Mouse (Mus musculus) left cerebral cortex, adult 9 months (tissue): ENCODE results near the gene Ano6.

Experiments
- DNase-seq, 2 experiments: peaks; one replicate each; pipeline ENCODE4 v3.0.0; 2022; ENCODE audit warnings: low spot score in 2 of 2

Ano6 gene

DNA sequence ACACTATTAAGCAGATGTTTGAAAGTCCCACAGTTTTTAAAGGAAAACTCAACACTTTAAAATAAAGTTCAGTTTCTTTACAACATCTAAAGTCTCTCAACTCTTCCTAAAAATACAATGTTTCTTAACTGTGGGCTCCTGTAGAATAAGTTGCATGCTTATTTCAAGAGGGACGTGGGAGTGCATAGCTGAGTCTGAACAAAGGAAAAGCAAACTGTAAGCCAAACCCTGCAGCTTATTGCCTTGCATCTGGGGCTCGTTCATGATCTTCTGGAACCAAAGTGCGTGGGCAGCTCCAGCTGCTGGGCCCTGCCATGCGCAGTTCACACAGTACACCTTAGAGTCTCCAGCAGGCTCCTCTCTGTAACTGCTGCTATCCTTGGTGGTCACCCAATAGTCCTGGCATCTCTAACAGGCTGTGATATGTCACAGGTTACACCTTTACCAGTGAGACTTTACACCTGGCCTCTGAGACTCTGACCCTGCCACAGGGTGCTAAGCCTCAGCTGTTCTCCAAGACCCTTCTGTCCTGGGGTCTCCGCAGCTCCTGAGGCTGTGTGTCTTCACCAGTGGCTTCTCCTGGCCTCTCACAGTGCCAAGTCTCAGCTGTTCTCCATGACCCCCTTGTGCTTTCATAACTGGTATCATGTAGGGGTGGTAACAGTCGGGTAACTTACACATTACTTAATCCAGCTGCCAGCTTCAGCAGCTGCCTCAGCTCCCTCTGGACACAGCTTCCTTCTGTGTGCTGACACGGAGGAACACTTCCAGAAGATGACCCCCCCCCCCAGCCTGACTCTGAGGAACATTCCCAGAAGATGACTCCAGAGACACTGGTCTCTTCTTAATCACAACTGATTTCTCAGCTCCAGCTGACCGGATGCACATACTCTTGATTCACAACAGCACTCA is 66.3 kb downstream of the Ano6 start:
- DNase-seq = peak in 1 of 2 experiments; percentile 20

DNA sequence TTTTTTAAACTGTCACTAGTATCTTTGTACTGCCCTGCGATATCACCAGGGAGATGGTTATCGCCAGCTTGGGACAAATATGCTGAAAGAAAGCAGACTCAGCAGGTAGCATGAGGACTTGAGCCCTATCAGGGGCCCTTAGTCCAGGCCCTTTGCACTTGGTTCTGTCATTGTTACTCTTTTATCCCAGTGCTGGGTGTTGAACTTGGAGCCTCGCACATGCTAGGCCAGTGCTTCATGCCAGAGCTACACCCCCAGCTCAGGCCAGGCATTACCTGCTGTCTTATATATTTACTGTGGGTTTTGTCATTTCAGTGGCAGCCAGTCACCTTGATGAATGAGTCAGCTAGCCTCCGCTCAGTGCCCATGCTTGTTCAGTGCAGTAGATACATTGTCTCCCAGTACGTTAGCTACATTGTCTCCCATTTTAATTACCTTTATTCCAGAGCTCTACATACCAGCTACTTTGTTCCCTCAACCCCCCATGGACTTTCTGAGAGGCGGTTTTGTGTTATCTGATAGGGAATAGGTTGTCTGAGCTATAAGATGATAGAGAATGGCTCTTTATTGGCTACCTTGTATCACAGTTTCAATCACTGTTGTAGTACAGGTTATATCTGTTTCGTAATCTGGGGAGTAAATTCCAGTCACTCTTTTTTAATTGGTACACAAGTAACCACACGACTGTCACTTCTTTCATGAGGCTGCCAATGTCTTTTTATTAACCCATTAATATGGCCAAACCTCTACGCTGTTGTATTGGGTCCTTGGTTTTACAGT is 68.4 kb downstream of the Ano6 start:
- DNase-seq = no peak

DNA sequence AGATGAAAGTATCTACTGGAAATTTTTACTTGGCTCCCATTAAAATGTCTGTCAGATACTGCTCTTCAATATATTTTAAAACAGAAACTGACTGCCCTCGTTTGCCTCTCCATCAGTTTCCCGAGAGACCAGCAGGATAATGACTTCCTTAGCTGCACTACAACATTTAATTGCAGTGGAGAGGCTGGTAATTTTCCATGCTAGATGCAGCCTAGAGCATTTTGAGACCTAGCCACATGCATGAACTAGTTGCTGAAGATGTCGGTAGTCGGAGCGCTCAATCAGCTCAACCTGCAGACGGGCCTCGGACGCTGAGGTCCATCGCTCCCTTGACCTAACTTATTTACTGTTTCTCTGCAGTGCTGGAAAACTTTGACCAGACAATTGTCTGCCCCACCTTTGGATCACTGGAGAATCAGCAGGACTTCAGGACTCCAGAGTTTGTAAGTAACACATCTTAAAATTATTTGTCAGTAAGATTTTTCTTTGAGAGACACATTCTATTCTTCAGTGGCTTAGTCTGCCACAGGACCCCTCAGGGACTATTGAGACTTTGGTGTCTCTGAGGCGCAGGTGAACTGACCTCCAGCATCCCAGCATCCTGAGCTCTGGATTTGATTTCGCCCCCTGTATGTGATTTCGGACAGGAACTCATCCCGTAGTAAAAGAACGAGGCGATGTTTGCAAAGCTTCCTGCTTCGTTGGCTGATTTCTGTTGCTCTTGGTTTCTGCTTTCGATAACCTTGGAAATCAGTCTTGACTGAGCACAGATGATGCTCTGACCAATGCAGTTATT is 73.4 kb downstream of the Ano6 start:
- DNase-seq = no peak

DNA sequence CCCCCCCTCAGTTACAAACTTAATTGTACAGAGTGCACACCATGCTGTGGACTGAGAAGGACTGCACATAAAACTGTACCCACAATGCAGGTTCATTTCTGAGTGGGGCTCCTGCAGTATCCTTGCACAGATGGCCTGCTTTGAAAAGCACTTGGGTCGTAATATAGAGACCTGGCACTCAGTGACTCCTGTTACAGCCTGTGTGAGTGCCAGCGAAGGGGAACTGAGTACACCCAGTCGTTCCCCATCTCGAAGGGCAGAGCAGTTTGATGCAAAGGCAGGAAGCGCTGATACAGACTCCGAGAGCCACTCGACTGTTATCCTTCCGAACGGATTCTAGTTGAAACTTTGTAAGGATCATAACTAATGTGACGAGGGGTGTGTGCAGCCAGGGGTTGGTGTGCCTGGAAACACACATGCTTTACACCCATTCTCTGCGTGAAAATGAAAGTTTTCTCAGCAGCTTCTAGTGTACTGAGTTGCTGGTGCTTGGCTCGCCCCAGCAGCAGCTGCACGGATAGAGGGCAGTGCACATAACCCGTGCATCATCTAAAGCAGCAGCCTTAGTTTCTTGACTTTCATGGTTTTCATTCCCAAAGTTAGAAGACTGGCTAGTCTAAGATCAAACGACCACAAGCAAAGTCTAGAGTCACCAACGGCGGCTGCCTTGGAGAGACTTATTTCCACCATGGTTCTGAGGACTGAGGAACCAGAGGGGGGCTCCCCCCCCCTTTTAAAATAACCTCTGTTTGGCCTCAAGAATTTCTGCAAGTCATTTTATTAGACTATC is 74.9 kb downstream of the Ano6 start:
- no peak for DNase-seq

DNA sequence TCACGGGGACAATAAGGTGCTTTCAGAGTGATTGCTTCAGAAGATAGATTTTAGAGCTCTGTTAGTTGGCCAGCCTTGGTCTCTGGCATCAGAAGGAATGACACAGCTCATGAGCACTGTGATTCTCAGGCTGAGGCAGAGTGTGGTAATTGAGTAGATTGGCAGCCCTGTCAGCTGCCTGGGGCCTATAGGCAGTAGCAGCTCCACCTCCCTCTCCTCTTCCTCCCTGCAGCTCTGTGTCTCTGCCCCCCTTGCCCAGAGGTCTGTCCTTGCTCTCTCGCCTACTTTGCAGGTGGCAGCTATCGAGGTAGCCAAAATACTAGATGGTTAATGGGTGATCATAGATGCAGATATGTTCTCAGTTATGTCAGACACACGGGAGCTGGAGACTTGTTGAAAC is 77.5 kb downstream of the Ano6 start:
- DNase-seq = no peak

DNA sequence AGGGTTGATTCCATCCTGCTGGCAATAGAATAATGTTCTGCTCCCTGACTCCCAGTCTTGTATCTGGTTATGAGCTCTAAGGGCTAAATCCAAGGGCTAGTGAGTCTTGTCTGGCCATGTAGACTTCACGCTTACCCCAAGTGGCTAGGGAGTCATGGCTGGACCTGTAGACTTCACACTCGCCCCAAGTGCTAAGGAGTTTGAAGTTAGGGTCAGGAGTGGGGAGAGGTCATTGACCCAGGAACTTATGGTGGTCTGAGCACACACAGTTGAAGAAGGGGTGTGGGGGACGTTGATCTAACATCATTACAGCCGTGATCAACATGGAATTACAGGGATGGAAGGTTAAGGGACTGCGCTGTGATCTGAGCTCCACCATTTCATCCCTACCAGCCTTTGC is 79.0 kb downstream of the Ano6 start:
- no peak for DNase-seq

DNA sequence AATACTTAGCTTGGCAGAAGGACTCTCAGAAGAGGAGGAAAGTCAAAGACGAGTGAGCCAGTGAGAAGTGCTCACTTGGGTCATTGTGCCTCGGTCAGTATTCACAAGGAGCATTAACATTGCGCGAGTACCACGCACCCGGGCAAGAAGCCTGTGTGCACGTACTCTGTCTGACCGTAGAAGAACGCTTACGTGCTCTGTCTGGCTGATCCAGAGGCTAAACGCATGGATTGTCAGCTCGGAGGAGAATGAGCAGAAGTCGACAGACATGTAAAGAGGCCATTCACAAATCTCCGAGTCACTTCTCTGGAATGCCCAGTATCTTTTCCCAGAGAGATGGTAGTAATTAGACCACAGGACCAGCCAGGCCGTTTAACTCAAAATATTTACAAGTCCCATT is 81.0 kb downstream of the Ano6 start:
- no peak for DNase-seq

DNA sequence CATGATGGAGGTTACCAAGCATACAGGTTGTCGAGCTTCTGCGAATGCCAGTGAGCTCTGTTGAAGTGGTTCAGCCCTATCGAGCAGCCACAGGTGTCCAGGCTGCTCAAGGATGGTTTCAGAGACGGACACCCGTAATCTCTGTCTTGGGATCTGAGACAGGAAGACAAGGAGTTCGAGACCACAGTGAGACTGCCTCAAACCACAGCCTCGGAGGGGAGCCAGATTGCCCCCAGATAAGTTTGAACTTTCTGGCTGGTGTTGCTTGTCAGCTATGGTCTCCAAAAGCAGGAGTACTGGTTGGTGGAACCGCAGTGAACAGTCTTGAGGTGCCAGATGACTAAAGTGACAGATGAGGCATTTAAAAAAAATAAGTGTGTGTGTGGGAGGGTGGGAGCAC is 81.8 kb downstream of the Ano6 start:
- DNase-seq = no peak

DNA sequence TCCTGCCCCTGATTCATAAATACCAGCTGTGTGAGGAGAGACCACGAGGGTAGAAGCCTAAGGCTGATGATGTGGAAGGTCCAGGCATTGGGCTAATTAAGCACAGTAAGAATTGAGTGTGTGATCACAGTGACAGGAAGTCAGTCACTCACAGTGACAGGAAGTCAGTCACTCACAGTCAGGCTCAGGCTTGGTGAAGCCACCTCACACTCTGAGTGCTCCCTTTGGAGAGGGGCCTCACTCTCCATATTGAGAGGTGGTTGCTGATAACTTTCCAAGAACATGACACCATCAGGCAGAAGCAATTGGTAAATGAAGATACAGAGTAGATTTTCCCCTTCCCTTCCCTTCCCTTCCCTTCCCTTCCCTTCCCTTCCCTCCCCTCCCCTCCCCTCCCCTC is 82.6 kb downstream of the Ano6 start:
- DNase-seq = no peak

DNA sequence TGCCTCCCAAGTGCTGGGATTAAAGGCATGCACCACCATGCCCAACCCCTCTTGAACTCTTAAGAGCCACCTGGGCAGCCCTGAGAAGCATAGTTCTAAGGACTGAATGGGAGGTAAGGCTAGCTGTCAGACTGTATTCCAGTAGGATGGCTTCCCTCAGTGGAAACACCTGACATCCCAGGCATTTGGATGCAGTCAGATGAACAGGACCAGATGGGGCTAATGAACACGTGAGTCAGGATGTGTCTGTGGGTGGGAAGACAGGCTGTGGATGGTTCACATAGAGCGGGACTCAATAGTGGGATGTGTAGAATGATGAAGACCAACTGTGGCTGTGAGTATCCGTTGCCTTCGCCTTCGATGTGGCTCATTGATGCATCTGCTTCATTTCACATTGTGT is 83.6 kb downstream of the Ano6 start:
- peak in 1 of 2 experiments; percentile 16 for DNase-seq

DNA sequence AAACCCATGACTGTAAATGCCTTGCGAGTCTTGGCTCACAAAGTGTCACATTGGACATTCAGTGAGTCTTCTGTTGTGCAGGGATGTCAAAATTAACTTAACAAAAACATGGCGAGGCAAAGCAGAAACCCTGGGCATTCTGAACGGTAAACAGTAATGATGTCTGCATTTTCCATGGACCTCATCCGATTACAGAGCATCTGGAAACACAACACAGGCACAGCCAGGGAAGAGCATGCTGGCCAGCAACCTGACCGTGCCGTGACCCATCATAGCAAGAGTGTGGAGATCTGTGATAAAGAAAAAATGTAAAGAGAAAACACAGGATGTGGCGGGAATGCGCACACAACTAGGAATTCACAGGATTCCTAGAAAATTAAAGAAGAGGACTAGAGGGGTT is 84.1 kb downstream of the Ano6 start:
- DNase-seq = no peak

DNA sequence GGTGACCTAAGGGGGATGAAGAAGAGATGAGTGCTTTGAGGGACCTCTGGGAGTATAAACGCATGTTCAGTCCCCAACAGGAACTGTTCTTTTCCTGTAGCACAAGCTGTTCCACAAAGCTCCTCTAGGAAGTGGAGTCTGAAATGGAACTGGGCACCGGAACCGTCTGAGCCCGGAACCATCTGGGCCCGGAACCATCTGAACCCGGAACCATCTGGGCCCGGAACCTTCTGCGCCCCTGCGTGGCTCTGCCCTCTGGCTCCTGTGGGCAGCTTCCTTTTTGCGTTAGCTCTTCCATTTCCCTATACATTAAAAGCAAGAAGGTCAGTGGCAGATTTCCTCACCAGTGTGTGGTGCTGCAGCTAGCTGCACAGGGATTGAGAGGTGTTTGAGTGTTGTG is 85.3 kb downstream of the Ano6 start:
- DNase-seq = no peak

DNA sequence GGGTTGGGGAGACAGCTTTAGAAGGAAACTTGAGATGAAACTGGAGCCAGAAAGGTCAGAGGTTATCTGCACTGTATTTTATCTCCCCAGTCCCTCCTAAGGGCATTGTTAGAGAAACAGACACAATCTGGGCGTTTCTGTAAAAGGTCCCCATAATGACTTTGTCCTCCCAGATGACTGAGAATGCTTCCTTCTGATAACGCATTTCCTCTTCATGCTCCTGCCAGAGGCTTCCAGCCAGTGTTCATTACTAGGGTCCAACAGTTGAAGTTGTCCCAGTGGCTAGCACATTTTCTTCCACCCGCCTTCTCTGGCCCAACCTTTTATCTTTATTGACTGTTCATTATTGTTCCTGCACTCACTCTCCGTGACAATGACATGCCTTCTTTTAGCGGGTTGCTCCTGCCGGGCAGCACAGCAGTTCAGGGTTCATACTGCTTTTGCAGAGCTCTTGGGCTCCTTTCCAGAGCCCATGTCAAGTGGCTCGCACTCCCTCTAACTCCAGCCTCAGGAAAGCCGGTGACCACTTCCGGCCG is 90.0 kb downstream of the Ano6 start:
- DNase-seq = no peak

DNA sequence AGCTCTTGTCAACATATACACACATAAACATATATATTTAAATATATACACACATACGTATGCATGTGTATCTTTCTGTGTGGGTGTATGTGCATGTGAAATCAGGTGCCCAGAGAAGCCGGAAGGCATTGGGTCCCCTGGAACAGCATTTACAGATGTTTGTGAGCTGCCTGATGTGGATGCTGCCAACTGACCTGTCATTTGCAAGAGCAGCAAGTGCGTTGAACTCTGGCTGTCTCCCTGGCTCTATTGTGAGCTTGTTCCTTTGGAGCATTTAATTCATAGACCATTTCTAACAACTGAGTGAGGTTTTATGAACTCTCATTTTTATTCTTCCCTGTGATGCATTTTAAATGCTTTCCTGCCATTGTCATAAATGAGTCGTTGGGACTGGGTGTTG is 91.8 kb downstream of the Ano6 start:
- no peak for DNase-seq

DNA sequence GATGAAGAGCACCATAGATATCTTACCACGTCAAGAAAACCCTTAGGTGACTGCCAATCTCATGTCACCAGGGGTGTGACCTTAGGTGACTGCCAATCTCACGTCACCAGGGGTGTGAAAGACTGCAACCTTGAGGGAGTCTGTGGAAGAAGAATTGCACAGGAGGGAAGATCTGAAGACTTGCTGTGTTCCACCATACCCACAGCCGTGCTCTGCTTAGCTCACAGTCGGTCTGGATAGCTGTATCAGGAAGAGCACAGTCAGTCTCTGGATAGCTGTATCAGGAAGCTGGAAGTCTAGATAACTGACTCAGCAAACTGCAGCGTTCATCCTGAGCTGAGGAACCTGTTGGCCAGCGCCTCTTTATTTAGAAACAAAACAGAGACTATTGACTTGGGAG is 92.9 kb downstream of the Ano6 start:
- no peak for DNase-seq

DNA sequence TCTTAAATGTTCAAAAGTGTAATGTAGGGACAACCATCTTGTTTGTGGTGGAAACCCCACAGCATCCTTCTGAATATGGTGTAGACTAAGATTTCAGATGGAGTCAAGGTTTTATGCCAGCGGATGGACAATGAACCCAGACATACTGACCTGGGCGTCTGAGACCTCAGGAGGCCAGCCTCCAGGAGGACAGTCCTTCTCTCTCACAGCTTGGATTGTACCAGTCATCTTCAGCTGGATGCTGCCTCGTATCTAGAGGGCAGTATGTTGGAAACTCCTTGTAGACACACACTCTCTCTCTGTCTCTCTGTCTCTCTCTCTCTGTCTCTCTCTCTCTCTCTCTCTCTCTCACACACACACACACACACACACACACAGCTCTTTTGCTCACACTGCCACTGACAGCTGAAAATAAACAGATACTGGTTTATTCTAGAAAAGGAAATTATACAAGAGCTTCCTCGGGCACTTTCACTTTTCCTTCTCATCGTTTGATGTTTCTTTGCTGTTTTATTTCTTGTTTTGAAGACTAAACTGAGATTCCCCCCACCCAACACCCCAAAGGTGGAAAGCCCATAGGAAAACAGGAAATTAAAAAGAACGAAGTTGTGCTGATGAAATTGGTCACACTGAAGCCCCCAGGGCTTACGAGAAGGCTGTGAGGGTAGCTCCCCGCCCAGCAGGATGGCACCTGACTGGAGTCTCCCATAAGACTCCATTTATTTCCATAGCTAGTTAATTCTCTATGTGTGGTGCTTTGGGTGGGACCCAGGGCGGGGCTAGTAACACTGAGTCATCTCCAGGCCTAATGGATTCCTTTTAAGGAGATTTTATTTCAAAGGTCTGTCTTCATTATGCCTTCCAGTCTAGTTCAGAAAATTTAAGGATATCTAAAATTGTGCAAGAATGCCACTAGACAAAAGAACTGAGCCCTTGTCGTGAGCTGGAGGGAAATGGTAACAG is 94.3 kb downstream of the Ano6 start:
- no peak for DNase-seq

DNA sequence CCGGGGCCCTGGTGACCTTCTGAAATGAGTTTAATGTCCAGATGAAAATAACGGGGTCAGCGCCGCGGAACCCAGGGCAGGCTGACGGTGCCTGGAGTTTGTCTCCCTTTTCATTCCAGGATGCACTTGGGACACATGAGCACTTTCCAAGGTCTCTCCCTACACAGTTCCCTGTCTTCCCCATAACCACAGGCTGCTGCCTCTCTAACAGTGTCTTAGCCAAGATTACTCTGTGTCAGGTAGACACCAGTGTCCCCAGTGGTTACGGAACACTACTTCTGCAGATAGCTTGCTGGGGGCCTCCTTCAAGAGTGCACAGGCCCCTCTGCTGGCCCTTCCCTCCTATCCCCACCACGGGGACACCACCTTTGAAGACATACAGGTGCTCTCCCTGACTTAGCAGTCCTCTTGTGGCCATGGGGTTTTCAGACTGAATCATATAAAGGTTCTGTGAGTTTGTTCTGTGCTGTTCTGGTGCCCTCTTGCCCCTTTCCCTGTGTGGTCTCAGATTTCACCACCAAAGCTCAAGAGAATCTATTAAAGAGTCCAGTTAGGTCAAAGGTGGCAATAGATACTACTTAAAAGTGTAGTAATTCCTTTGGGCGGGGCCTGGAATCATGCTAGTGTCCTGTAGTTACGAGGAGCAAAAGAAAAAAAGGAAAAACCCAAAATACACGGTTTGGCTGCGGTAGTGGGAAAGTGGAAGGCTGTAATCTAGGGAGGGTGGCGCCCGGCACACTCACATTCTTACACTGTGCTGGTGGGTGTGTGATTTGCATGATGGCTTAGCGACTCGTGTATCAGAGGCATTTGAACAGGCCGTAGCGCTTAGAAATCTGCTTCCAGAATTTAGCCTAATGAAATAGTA is 95.5 kb downstream of the Ano6 start:
- DNase-seq = no peak

DNA sequence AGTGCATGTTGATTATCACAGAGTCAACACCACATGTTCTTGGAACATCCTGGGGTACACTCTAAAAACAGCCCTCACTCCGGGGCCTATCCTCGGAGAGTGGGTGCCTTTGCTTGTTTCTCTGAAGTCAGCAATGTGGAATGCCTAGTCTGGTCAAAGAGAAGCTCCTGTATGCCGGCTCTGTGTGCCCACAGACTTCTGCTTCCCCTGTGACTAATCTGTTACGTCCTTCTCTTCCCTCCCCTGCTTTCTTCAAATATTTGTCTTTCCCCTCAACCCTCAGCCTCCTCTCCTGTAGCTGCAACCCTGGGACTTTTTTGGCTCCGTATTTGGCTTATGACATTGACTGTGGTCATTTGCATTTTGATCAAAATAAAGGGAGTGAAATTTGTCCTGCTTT is 96.7 kb downstream of the Ano6 start:
- peak in 1 of 2 experiments; percentile 56 for DNase-seq

DNA sequence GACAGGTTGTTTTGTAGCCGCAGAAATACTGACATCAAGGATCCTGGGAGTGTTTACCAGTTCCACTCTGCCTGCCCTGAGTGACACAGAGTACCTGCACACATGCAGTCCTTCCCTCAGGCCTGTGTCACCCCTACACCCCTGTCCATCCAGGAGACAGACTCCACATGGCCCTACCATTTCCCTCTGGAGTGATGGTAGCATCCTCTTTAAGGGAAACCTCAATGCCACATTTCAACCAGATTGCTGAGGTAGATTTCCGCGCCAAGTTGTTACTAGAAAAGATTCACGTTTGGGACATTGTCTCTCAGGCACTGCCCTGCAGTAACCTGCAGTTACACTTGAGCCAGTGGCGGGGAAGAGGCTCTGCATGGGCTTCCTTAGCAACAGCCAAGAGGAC is 97.9 kb downstream of the Ano6 start:
- no peak for DNase-seq
